ENCODE assay signal across 8 mouse cellular contexts in the genomic region with DNA sequence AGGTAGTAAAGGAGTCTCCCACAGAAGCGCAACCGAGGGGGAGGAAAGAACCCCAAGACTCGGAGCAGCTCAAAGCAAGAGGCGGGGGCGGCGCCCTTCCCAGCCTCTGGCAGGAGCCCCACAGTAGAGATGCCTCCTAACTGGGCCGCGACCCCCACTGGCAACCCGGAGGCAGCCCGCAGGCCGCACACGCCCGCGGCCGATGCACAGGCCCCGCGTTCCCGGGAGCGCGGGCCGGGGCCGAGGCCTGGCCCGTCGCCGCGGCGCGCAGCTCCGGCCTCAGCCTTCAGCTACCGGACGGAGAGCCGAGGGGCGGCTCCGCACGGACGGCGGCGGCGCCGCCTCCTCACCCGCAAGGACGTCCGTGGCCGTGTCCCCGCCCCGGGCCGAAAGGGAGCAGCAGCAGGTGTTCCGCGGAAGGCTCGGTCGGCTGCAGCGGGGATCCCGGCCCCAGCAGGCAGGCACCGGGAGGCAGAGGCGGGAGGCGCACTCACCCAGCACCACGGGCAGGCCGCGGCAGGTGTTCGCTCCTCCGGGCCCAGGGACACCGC. TPM values are rescaled to one million over a fixed set of nuclear protein-coding genes. Genes with fewer than 3 reads are reported as not detected.
A peak's percentile ranks its signal among the peaks of the same experiment; 100 is the strongest.
DNase-seq lines count a peak whose midpoint lies in the region; ATAC-seq lines count a peak whose summit lies in the region.

No protein-coding gene starts in this region.

- no peaks in the 10 kb centered on the region for H3K36me3 ChIP-seq in embryonic facial prominence, embryonic 13.5 days
- no peaks in the 10 kb centered on the region for H3K36me3 ChIP-seq in limb, embryonic 12.5 days
- H3K36me3 ChIP-seq in midbrain, embryonic 15.5 days (replicated peaks): no peaks in the 10 kb centered on the region

- H3K4me1 ChIP-seq in embryonic facial prominence, embryonic 13.5 days: peaks cover 22% of the 10 kb centered on the region
- peaks cover 23% of the 10 kb centered on the region for H3K4me1 ChIP-seq in limb, embryonic 12.5 days (replicated peaks)
- peaks cover 27% of the 10 kb centered on the region for H3K4me1 ChIP-seq in midbrain, embryonic 15.5 days

- ATAC-seq in embryonic facial prominence, embryonic 13.5 days (ENCODE audit: insufficient number of reproducible peaks, insufficient read depth, low FRiP score, low TSS enrichment, low read depth): peak; percentile 53
- ATAC-seq in limb, embryonic 12.5 days (ENCODE audit: insufficient number of reproducible peaks, insufficient read depth, low FRiP score, low TSS enrichment, low read depth): peak; percentile 23
- ATAC-seq in midbrain, embryonic 15.5 days (replicated peaks): peak; percentile 63

- DNase-seq in cerebellum, postnatal 10 days: peak; percentile 68
- DNase-seq in cerebellum, adult 9-11 months: no peak
- peak; percentile 23 to 24 for DNase-seq in CD8-positive naive resting alpha-beta T cell, adult 2 months (ENCODE audit: low read depth in 2 of 2, low spot score in 2 of 2)
- peak; percentile 49 for DNase-seq in heart, postnatal 4 days
- no peak for DNase-seq in T-cell, adult 2 months (ENCODE audit: low spot score)

- WGBS in embryonic facial prominence, embryonic 13.5 days: under 1% methylated on average over 62 of the region's 62 CpGs
- under 1% methylated on average over 59 of the region's 62 CpGs for WGBS in limb, embryonic 12.5 days
- WGBS in midbrain, embryonic 15.5 days: 0% methylated on average over 61 of the region's 62 CpGs

- peak overlapping the region; percentile 88 for H3K9ac ChIP-seq in embryonic facial prominence, embryonic 13.5 days
- peak overlapping the region; percentile 88 for H3K9ac ChIP-seq in limb, embryonic 12.5 days (replicated peaks)
- peak overlapping the region; percentile 95 for H3K9ac ChIP-seq in midbrain, embryonic 15.5 days

- H3K4me3 ChIP-seq in embryonic facial prominence, embryonic 13.5 days: peak overlapping the region; percentile 97
- H3K4me3 ChIP-seq in limb, embryonic 12.5 days (replicated peaks): peak overlapping the region; percentile 94
- H3K4me3 ChIP-seq in midbrain, embryonic 15.5 days: peak overlapping the region; percentile 94

- no peaks in the 10 kb centered on the region for H3K9me3 ChIP-seq in embryonic facial prominence, embryonic 13.5 days
- no peaks in the 10 kb centered on the region for H3K9me3 ChIP-seq in limb, embryonic 12.5 days
- no peaks in the 10 kb centered on the region for H3K9me3 ChIP-seq in midbrain, embryonic 15.5 days

- peak overlapping the region; percentile 76 for H3K4me2 ChIP-seq in embryonic facial prominence, embryonic 13.5 days
- H3K4me2 ChIP-seq in limb, embryonic 12.5 days: peak overlapping the region; percentile 82
- H3K4me2 ChIP-seq in midbrain, embryonic 15.5 days: peak overlapping the region; percentile 66

- H3K27me3 ChIP-seq in embryonic facial prominence, embryonic 13.5 days: no peaks in the 10 kb centered on the region
- H3K27me3 ChIP-seq in limb, embryonic 12.5 days: no peaks in the 10 kb centered on the region
- H3K27me3 ChIP-seq in midbrain, embryonic 15.5 days (replicated peaks): no peaks in the 10 kb centered on the region

- H3K27ac ChIP-seq in embryonic facial prominence, embryonic 13.5 days: peak overlapping the region; percentile 87
- H3K27ac ChIP-seq in limb, embryonic 12.5 days: peak overlapping the region; percentile 91
- H3K27ac ChIP-seq in midbrain, embryonic 15.5 days: peak overlapping the region; percentile 93

RNA-seq across cellular contexts. Expression of gene Dag1, which starts 0.6 kb away (rescaled TPM):
- polyA plus RNA-seq in embryonic facial prominence, embryonic 13.5 days (2015; fragmentation: Nextera tagmentation; extraction: Ambion mirVana): 52.6 and 54.7 TPM in 2 replicates
- total RNA-seq in heart, postnatal 4 days (2021): 100 to 1,000 TPM; 307 to 326 TPM
- polyA plus RNA-seq in limb, embryonic 12.5 days (2016; fragmentation: Nextera tagmentation; extraction: Ambion mirVana): 45.7 and 53.3 TPM in 2 replicates
- polyA plus RNA-seq in midbrain, embryonic 15.5 days (2015; fragmentation: Nextera tagmentation; extraction: Ambion mirVana): 69.3 and 75.5 TPM in 2 replicates

RNA-seq across cellular contexts. Expression of gene Nicn1, which starts 27.0 kb away (rescaled TPM):
- 48.9 and 50.1 TPM in 2 replicates for polyA plus RNA-seq in embryonic facial prominence, embryonic 13.5 days (2015; fragmentation: Nextera tagmentation; extraction: Ambion mirVana)
- total RNA-seq in heart, postnatal 4 days (2021): 10 to 100 TPM; 19.3 to 21.2 TPM
- 45.0 and 46.4 TPM in 2 replicates for polyA plus RNA-seq in limb, embryonic 12.5 days (2016; fragmentation: Nextera tagmentation; extraction: Ambion mirVana)
- 129 and 149 TPM in 2 replicates for polyA plus RNA-seq in midbrain, embryonic 15.5 days (2015; fragmentation: Nextera tagmentation; extraction: Ambion mirVana)

RNA-seq across cellular contexts. Expression of gene Amt, which starts 33.4 kb away (rescaled TPM):
- 12.5 and 15.3 TPM in 2 replicates for polyA plus RNA-seq in embryonic facial prominence, embryonic 13.5 days (2015; fragmentation: Nextera tagmentation; extraction: Ambion mirVana)
- 1 to 10 TPM; 3.6 to 6.0 TPM for total RNA-seq in heart, postnatal 4 days (2021)
- polyA plus RNA-seq in limb, embryonic 12.5 days (2016; fragmentation: Nextera tagmentation; extraction: Ambion mirVana): 13.3 and 17.0 TPM in 2 replicates
- 28.9 and 32.1 TPM in 2 replicates for polyA plus RNA-seq in midbrain, embryonic 15.5 days (2015; fragmentation: Nextera tagmentation; extraction: Ambion mirVana)

RNA-seq across cellular contexts. Expression of gene Rhoa, which starts 42.7 kb away (rescaled TPM):
- polyA plus RNA-seq in embryonic facial prominence, embryonic 13.5 days (2015; fragmentation: Nextera tagmentation; extraction: Ambion mirVana): 437 and 448 TPM in 2 replicates
- total RNA-seq in heart, postnatal 4 days (2021): 100 to 1,000 TPM; 341 to 348 TPM
- 324 and 387 TPM in 2 replicates for polyA plus RNA-seq in limb, embryonic 12.5 days (2016; fragmentation: Nextera tagmentation; extraction: Ambion mirVana)
- polyA plus RNA-seq in midbrain, embryonic 15.5 days (2015; fragmentation: Nextera tagmentation; extraction: Ambion mirVana): 251 and 257 TPM in 2 replicates

RNA-seq across cellular contexts. Expression of gene Tcta, which starts 42.8 kb away (rescaled TPM):
- polyA plus RNA-seq in embryonic facial prominence, embryonic 13.5 days (2015; fragmentation: Nextera tagmentation; extraction: Ambion mirVana): 31.5 and 34.2 TPM in 2 replicates
- total RNA-seq in heart, postnatal 4 days (2021): 10 to 100 TPM; 15.9 to 19.1 TPM
- 21.2 and 22.6 TPM in 2 replicates for polyA plus RNA-seq in limb, embryonic 12.5 days (2016; fragmentation: Nextera tagmentation; extraction: Ambion mirVana)
- 51.4 and 54.9 TPM in 2 replicates for polyA plus RNA-seq in midbrain, embryonic 15.5 days (2015; fragmentation: Nextera tagmentation; extraction: Ambion mirVana)

Comparison
In these comparisons a context has a peak if more than half of its experiments do, and no peak if none do; other contexts are left out.
1. DNase-seq: peak in cerebellum, postnatal 10 days (2 of 2), CD8-positive naive resting alpha-beta T cell, adult 2 months (2 of 2) and heart, postnatal 4 days (single experiment); none in cerebellum, adult 9-11 months (single experiment) and T-cell, adult 2 months (single experiment).
2. Peak in every context shown above with its lines, with median percentiles within 50 percentile points of each other: ATAC-seq, H3K27ac ChIP-seq, H3K4me2 ChIP-seq, H3K4me3 ChIP-seq and H3K9ac ChIP-seq.